Mouse (Mus musculus): ENCODE data around the gene Gm21977. TPM values are rescaled to one million over a fixed set of nuclear protein-coding genes. Genes with fewer than 3 reads are reported as not detected.

Gm21977 gene
- not detected in 2 replicates for polyA plus RNA-seq (2015; fragmentation: Nextera tagmentation; extraction: Ambion mirVana)

GRCm38 (mm10) chr14:42853377-42853776 lies at the start of gene Gm21977:
Gene Gm21977 (minus strand): TSS chr14:42853477.

Other genes starting within 250 kb of the Gm21977 start
- gene Gm3633, start 211.6 kb downstream of the Gm21977 start, polyA plus RNA-seq (2015; fragmentation: Nextera tagmentation; extraction: Ambion mirVana) = not detected in 2 replicates
- not detected in 2 replicates for gene Gm10378, start 197.5 kb downstream of the Gm21977 start, polyA plus RNA-seq (2015; fragmentation: Nextera tagmentation; extraction: Ambion mirVana)
- not detected in 2 replicates for gene Gm3015, start 84.7 kb downstream of the Gm21977 start, polyA plus RNA-seq (2015; fragmentation: Nextera tagmentation; extraction: Ambion mirVana)
- gene Gm10377, start 55.5 kb downstream of the Gm21977 start, polyA plus RNA-seq (2015; fragmentation: Nextera tagmentation; extraction: Ambion mirVana) = not detected in 2 replicates
- not detected in 2 replicates for gene Gm8082, start 140.1 kb upstream of the Gm21977 start, polyA plus RNA-seq (2015; fragmentation: Nextera tagmentation; extraction: Ambion mirVana)
- not detected in 2 replicates for gene Gm10376, start 162.2 kb upstream of the Gm21977 start, polyA plus RNA-seq (2015; fragmentation: Nextera tagmentation; extraction: Ambion mirVana)
- not detected in 2 replicates for gene Gm8094, start 223.2 kb upstream of the Gm21977 start, polyA plus RNA-seq (2015; fragmentation: Nextera tagmentation; extraction: Ambion mirVana)
- not detected in 2 replicates for gene Gm8104, start 247.1 kb upstream of the Gm21977 start, polyA plus RNA-seq (2015; fragmentation: Nextera tagmentation; extraction: Ambion mirVana)